Mouse (Mus musculus): Measurements from ENCODE around the gene Aldh16a1. TPM values are rescaled to one million over a fixed set of nuclear protein-coding genes. Genes with fewer than 3 reads are reported as not detected.

Gene Aldh16a1
- polyA plus RNA-seq, 2 experiments = 17.9 to 23.1 TPM

GRCm38 (mm10) chr7:45133446-45134159 is 20.8 kb downstream of the Aldh16a1 start:
- Histone ChIP-seq H3K9ac (replicated peaks) (no peak overlapping the region), H3K27ac (no peak overlapping the region), H3K4me1 (replicated peaks; ENCODE audit: control insufficient read depth in 2 of 2, insufficient read depth in 2 of 2, low read length in 1 of 2) (peaks cover 27 to 42% of the 10 kb centered on the region in 2 experiments), H3K4me2 (ENCODE audit: low read depth) (no peak overlapping the region), H3K4me3 (ENCODE audit: insufficient read depth in 1 of 2, low read depth in 2 of 2, low read length in 2 of 2) (no peak overlapping the region), H3K27me3 (ENCODE audit: control insufficient read depth, insufficient read depth, low read length) (no peaks in the 10 kb centered on the region), H3K9me3 (ENCODE audit: control insufficient read depth, low read length) (no peaks in the 10 kb centered on the region), H3K36me3 (replicated peaks; ENCODE audit: control insufficient read depth, insufficient read depth, low read depth) (no peaks in the 10 kb centered on the region)
- TF ChIP-seq EP300 (IDR thresholded peaks at IDR 0.05; ENCODE audit: low read depth) = no peak
- peak; percentile 58 for TF ChIP-seq CTCF (IDR thresholded peaks at IDR 0.05; ENCODE audit: low read depth)
- ATAC-seq (ENCODE audit: insufficient read depth) = no peak
- 81% methylated on average over 8 of the region's 8 CpGs for WGBS (ENCODE audit: insufficient replicate concordance)
- DNase-seq (ENCODE audit: low read depth in 3 of 3, low spot score in 3 of 3) = no peak

- Histone ChIP-seq H3K9me3 (ENCODE audit: control insufficient read depth, low read length) (no peaks in the 10 kb centered on the region), H3K4me3 (ENCODE audit: insufficient read depth in 1 of 2, low read depth in 2 of 2, low read length in 2 of 2) (no peak overlapping the region), H3K4me2 (ENCODE audit: low read depth) (no peak overlapping the region), H3K36me3 (replicated peaks; ENCODE audit: control insufficient read depth, insufficient read depth, low read depth) (peaks cover 7% of the 10 kb centered on the region), H3K4me1 (replicated peaks; ENCODE audit: control insufficient read depth in 2 of 2, insufficient read depth in 2 of 2, low read length in 1 of 2) (peaks cover 15 to 27% of the 10 kb centered on the region in 2 experiments), H3K27ac (no peak overlapping the region), H3K27me3 (ENCODE audit: control insufficient read depth, insufficient read depth, low read length) (no peaks in the 10 kb centered on the region), H3K9ac (replicated peaks) (no peak overlapping the region)
- 79% methylated on average over 11 of the region's 11 CpGs for WGBS (ENCODE audit: insufficient replicate concordance)
- TF ChIP-seq CTCF (IDR thresholded peaks at IDR 0.05; ENCODE audit: low read depth) (no peak), EP300 (IDR thresholded peaks at IDR 0.05; ENCODE audit: low read depth) (no peak)
- DNase-seq (ENCODE audit: low read depth in 3 of 3, low spot score in 3 of 3) (no peak), ATAC-seq (ENCODE audit: insufficient read depth) (no peak)
Measured at GRCm38 (mm10) chr7:45131850-45132249, 22.5 kb downstream of the Aldh16a1 start.

GRCm38 (mm10) chr7:45129776-45130512 is 24.4 kb downstream of the Aldh16a1 start:
- 40% methylated on average over 15 of the region's 15 CpGs for WGBS (ENCODE audit: insufficient replicate concordance)
- DNase-seq (ENCODE audit: low read depth in 3 of 3, low spot score in 3 of 3) (no peak), ATAC-seq (ENCODE audit: insufficient read depth) (no peak)
- TF ChIP-seq EP300 (IDR thresholded peaks at IDR 0.05; ENCODE audit: low read depth) (no peak), CTCF (IDR thresholded peaks at IDR 0.05; ENCODE audit: low read depth) (no peak)
- Histone ChIP-seq H3K4me1 (replicated peaks; ENCODE audit: control insufficient read depth in 2 of 2, insufficient read depth in 2 of 2, low read length in 1 of 2) (peaks cover 15 to 25% of the 10 kb centered on the region in 2 experiments), H3K36me3 (replicated peaks; ENCODE audit: control insufficient read depth, insufficient read depth, low read depth) (peaks cover 25% of the 10 kb centered on the region), H3K9ac (replicated peaks) (peak overlapping the region; percentile 85), H3K4me2 (ENCODE audit: low read depth) (peak overlapping the region; percentile 93), H3K9me3 (ENCODE audit: control insufficient read depth, low read length) (no peaks in the 10 kb centered on the region), H3K4me3 (ENCODE audit: insufficient read depth in 1 of 2, low read depth in 2 of 2, low read length in 2 of 2) (peak overlapping the region; percentile 28 to 87; a peak in 2 of 4 replicates), H3K27ac (peak overlapping the region; percentile 89), H3K27me3 (ENCODE audit: control insufficient read depth, insufficient read depth, low read length) (no peaks in the 10 kb centered on the region)

GRCm38 (mm10) chr7:45129318-45129717 is 25.1 kb downstream of the Aldh16a1 start:
- no peaks in the 10 kb centered on the region for H3K27me3 ChIP-seq (ENCODE audit: control insufficient read depth, insufficient read depth, low read length)
- WGBS (ENCODE audit: insufficient replicate concordance) = under 1% methylated on average over 17 of the region's 17 CpGs
- peaks cover 16 to 24% of the 10 kb centered on the region in 2 experiments for H3K4me1 ChIP-seq (replicated peaks; ENCODE audit: control insufficient read depth in 2 of 2, insufficient read depth in 2 of 2, low read length in 1 of 2)
- peaks cover 25% of the 10 kb centered on the region for H3K36me3 ChIP-seq (replicated peaks; ENCODE audit: control insufficient read depth, insufficient read depth, low read depth)
- ATAC-seq (ENCODE audit: insufficient read depth) (peak; percentile 9), DNase-seq (ENCODE audit: low read depth in 3 of 3, low spot score in 3 of 3) (no peak)
- TF ChIP-seq EP300 (IDR thresholded peaks at IDR 0.05; ENCODE audit: low read depth) (no peak), CTCF (IDR thresholded peaks at IDR 0.05; ENCODE audit: low read depth) (no peak)
- H3K9ac ChIP-seq (replicated peaks) = peak overlapping the region; percentile 85
- H3K9me3 ChIP-seq (ENCODE audit: control insufficient read depth, low read length) = no peaks in the 10 kb centered on the region
- peak overlapping the region; percentile 93 for H3K4me2 ChIP-seq (ENCODE audit: low read depth)
- peak overlapping the region; percentile 89 for H3K27ac ChIP-seq
- H3K4me3 ChIP-seq (ENCODE audit: insufficient read depth in 1 of 2, low read depth in 2 of 2, low read length in 2 of 2) = peak overlapping the region; percentile 76 to 87
